Mouse (Mus musculus): Measurements from ENCODE around the gene Cftr.

Cftr gene

DNA sequence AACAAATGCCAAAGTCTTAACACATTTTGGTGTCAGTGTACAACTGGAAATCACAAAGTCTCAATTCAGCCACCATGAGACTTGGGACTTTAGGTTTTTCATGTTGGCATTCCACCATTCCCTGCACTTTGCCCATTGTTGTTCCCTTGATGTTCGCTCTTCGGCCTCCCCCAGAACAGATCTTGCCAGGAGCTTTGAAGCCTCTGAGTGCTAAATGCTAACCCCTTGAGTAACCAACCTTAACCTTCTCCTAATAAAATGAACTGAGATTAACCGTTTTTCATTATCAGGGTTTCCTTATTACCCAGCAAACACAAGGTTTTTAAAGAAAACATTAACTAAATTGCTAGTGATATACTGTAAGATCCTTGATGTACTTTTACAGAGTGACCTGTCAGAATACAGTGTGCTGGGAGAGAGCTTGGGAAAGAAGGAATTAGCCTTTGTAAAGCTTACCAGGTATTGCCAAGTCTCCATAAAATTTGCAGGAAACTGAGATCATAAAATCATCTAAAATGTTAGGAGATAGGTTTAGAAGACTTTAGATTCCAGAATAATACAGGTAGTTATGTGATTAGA, 144.0 kb downstream of the Cftr start:
- no peak for DNase-seq (ENCODE audit: low spot score in 2 of 2)

DNA sequence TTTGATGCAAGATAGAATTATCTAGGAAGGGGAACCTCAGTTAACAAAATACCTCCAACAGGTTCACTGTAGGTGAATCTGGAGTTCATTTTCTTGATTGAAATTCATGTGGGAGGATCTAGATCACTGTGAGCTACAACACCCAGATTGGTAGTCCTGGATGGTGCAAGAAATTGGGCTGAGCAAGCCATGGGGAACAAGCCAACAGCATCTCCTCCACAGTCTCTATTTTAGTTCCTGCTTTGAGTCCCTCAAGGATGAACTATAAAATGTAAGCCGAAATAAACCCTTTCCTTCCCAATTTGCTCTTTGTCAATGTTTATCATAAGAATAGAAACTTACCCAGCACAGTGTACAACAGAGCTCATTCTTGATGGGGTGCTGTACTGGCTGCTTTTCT, 152.5 kb downstream of the Cftr start:
- DNase-seq (ENCODE audit: low spot score in 2 of 2), result no peak

DNA sequence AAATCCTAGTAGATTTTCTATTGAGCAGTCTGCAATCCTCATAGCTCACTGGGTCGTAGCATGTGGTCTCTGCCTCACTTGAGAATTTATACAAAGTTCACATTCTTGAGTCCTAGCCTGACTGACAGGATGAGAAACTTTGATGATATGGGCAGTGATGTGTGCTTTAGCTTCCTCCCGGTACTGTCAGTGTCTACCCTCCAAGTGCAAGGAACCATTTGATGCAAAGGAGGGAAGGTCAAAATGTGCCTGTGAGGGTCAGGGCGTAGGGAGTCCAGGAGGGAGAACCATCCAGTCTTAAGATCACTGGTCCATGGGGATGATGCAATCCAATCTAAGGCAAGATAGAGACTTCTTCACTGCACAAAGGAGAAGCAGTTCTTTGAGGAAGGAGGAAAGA, 164.9 kb downstream of the Cftr start:
- no peak for DNase-seq (ENCODE audit: low spot score in 2 of 2)

DNA sequence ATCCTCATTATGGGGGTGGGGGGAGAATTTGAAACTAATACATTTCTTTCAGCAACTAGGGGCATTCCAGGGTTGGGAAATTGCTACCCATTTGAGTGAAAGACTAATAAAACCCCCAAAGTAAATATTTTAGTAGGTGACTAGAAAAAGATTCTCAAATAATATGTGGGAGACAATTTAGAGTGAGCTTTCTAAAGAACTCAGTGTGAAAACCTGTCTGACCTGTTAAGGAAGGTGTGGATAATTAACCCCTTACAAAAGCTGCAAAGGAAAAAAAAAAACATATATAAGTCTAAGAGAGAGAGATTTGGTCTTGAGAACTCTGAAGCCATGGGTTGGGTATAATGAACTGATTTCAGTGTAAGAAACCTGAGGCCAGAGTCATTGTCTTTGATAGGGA, 167.8 kb downstream of the Cftr start:
- no peak for DNase-seq (ENCODE audit: low spot score in 2 of 2)

DNA sequence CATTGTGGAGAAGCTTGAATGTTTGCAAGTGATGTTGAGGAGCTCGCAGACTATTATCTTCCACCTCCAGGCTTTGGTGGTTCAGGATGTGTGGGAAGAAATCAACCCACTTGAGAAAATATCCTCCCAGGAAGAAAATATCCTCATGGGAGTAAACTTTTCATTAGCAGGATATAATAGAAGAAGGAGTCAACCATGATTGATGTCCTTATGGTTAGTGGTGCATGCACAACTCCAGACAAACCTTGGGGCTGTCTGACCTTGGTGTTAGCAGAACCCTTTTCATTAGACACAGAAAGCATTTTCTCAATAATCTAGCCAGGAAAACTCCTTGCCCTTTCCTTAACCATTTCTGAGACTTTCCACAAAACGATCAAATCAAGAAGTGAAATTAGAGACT, 173.8 kb downstream of the Cftr start:
- DNase-seq (ENCODE audit: low spot score in 2 of 2), result no peak

DNA sequence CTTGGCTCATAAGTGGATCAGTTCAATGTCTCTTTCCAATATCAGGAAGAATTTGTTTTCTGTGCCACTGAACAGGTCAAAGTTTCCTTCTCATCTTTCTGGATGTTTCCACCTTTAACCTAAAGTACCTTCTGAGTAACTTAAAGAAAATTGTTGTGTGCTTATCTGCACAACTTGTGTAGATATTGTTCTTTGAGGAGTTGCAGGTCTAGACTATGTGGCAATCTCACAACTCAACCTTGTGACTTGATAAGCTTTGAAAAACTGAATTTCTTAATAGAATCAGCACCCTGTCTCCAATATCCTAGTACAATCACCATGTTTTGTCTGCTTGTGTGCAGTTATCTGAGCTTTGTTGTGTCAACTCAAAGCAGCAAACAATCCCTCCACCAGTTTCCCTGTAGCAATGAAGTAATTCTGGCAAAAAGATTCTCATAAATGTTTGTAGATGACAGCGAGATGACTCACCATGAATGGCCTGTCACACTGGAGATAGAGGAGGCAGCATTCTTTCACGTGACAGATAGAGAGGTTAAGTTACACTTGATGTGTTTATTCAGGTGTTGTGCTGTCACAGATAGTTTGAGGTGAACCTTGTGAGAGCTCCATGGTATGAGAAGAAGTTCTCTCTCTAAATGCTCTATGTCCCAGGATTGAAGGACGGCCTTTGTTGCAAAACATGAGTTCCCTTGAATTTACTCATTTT, 178.8 kb downstream of the Cftr start:
- DNase-seq (ENCODE audit: low spot score in 2 of 2), result no peak

DNA sequence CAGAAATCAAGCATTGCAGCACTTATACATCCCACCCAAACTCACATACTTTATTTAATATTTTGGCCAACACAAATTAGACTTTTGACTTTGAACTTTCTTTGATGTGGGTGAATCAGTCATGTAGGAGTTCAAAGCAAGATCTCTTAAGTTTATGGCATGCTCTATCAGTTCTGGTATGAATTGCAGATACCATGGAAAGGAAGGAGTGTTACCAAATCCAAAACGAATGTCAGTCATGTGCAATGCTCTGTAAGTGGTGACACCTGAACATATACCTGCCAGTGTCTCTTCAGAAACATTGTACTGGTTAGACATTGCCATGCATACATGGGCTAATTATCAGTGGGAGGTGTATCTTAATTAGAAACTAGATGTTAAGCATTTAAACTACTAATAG, 189.7 kb downstream of the Cftr start:
- no peak for DNase-seq (ENCODE audit: low spot score in 2 of 2)

DNA sequence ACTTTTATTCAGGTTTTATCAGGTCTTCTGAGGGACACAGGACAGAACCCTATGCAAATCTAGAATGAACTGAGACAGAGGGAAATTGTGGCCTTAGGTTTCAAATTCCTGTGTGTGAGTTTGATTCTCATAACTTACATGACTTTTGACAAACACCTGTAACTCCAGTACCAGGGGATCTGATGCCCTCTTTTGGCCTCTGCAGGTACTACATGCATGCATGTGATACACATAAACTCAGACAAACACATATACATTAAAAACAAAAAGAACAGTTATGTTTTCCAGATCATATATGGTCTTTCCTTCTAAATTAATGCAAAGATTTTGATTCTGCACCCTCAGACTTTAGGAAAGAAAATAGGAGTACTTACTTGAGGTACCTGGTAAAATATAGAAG, 190.5 kb downstream of the Cftr start:
- DNase-seq (ENCODE audit: low spot score in 2 of 2), result no peak

DNA sequence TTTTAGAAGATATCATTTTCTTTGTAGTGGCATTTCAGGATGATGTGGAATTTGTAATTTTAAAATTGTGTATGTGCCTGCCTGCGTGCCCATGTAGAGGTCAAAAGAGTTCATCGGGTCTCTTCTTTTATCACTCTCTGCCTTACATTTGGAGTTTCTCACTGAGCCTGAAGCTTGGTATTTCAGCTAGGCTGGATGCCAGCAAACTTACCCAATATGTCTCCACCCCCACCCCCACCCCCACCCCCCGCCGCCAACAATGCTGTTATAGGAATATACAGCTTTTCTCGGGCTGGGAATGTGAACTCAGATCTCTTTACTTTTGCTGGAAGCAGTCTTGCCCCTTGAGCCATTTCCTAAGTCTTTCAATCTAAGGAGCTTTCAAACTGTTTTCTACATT, 191.7 kb downstream of the Cftr start:
- no peak for DNase-seq (ENCODE audit: low spot score in 2 of 2)

DNA sequence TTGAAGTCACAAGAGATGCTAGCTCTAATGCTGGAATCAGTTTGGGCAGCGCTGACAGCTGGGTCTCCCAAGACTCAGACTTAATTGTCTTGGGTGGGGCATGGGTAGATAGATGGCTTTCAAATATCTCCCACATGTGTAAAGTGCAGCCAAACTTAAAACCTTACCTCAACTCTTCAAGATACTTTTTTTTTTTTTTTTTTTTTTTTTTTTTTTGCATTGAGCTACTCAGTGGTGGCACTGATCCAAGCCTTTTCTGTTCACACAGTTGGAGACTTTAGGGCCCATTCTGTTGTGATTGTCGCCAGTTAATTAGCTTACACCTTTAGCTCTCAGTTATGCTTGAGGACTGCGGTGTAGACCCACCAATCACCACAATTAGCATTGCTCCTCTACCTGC, 198.6 kb downstream of the Cftr start:
- DNase-seq (ENCODE audit: low spot score in 2 of 2), result no peak

DNA sequence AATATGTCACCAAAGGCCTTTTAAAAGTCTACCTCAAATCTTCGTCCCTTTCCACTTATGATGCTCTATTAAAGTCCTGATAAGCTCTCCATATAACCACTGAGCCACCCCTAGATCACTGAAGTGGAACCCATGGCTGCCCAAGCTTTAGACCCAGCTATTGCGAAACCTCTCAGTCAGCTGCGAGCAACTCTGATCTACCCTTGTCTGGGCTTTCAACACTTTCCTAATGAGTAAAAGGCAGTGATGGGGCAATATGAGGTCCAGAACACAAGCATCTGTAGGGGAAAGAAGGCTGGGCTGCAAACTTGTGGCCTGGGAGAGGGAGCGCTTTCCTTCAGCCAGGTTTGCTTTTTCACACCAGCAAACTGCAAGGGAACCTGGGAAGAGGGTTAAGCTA, 199.2 kb downstream of the Cftr start:
- no peak for DNase-seq (ENCODE audit: low spot score in 2 of 2)
